Mouse (Mus musculus) gastrocnemius, postnatal 4 days (tissue): Measurements from ENCODE around the gene Tspan5. TPM values are rescaled to one million over a fixed set of nuclear protein-coding genes. Genes with fewer than 3 reads are reported as not detected.

Source experiments
- DNase-seq, 2 experiments: peaks; one replicate each; pipeline ENCODE4 v3.0.0; 2021 to 2022; ENCODE audit warnings: low spot score in 2 of 2, mixed read lengths in 2 of 2
- long read RNA-seq, 2 experiments: library from polyadenylated mRNA; stranded (forward); transcript quantifications; one replicate each; pipeline ENCODE4 v2.0.0; 2021
- total RNA-seq, 2 experiments: library from RNA; stranded (reverse); gene quantifications; 2 replicates each; pipeline ENCODE4 v1.2.3; 2021

Tspan5 gene
- 10 to 100 TPM; 16.3 to 17.5 TPM for total RNA-seq
- long read RNA-seq, experiment 1, full-length matches to known transcripts: 17 of 22 reads
- long read RNA-seq, experiment 1, partial matches to known transcripts: 0 of 22 reads
- long read RNA-seq, experiment 1, other reads (novel, unspliced or antisense): 5 of 22 reads
- long read RNA-seq, experiment 2, full-length matches to known transcripts: 31 of 37 reads
- long read RNA-seq, experiment 2, partial matches to known transcripts: 2 of 37 reads
- long read RNA-seq, experiment 2, other reads (novel, unspliced or antisense): 4 of 37 reads

GRCm38 (mm10) chr3:138741649-138742565 lies at the start of gene Tspan5:
Gene Tspan5 (plus strand): TSS chr3:138742195.
- peak; percentile 64 to 79 for DNase-seq

GRCm38 (mm10) chr3:138692302-138692701 lies 49.7 kb upstream of the Tspan5 start:
- no peak for DNase-seq

GRCm38 (mm10) chr3:138703399-138703798 lies 38.6 kb upstream of the Tspan5 start:
- DNase-seq: no peak

GRCm38 (mm10) chr3:138704469-138704868 lies 37.5 kb upstream of the Tspan5 start:
- DNase-seq: no peak

GRCm38 (mm10) chr3:138705875-138706274 lies 36.1 kb upstream of the Tspan5 start:
- DNase-seq: no peak

- DNase-seq: no peak
Observed at GRCm38 (mm10) chr3:138709183-138709582, 32.8 kb upstream of the Tspan5 start.

- DNase-seq: no peak
Observed at GRCm38 (mm10) chr3:138711971-138712370, 30.0 kb upstream of the Tspan5 start.

GRCm38 (mm10) chr3:138712452-138713140 lies 29.4 kb upstream of the Tspan5 start:
- no peak for DNase-seq

GRCm38 (mm10) chr3:138713141-138713540 lies 28.9 kb upstream of the Tspan5 start:
- no peak for DNase-seq

GRCm38 (mm10) chr3:138714788-138715187 lies 27.2 kb upstream of the Tspan5 start:
- no peak for DNase-seq

GRCm38 (mm10) chr3:138715212-138715611 lies 26.8 kb upstream of the Tspan5 start:
- no peak for DNase-seq

GRCm38 (mm10) chr3:138717040-138717439 lies 25.0 kb upstream of the Tspan5 start:
- no peak for DNase-seq

- no peak for DNase-seq
Observed at GRCm38 (mm10) chr3:138722152-138722551, 19.8 kb upstream of the Tspan5 start.

GRCm38 (mm10) chr3:138727571-138727970 lies 14.4 kb upstream of the Tspan5 start:
- DNase-seq: no peak

- no peak for DNase-seq
Observed at GRCm38 (mm10) chr3:138728840-138729239, 13.2 kb upstream of the Tspan5 start.

- DNase-seq: no peak
Observed at GRCm38 (mm10) chr3:138730812-138731211, 11.2 kb upstream of the Tspan5 start.

- no peak for DNase-seq
Observed at GRCm38 (mm10) chr3:138735760-138736159, 6.2 kb upstream of the Tspan5 start.

- no peak for DNase-seq
Observed at GRCm38 (mm10) chr3:138739150-138739700, 2.8 kb upstream of the Tspan5 start.

GRCm38 (mm10) chr3:138740291-138740690 lies 1.7 kb upstream of the Tspan5 start:
- no peak for DNase-seq

- DNase-seq: no peak
Observed at GRCm38 (mm10) chr3:138740843-138741540, 1.0 kb upstream of the Tspan5 start.

- DNase-seq: peak in 1 of 2 experiments; percentile 43
Observed at GRCm38 (mm10) chr3:138742566-138742930, 553 bp downstream of the Tspan5 start.
